In the genomic region with DNA sequence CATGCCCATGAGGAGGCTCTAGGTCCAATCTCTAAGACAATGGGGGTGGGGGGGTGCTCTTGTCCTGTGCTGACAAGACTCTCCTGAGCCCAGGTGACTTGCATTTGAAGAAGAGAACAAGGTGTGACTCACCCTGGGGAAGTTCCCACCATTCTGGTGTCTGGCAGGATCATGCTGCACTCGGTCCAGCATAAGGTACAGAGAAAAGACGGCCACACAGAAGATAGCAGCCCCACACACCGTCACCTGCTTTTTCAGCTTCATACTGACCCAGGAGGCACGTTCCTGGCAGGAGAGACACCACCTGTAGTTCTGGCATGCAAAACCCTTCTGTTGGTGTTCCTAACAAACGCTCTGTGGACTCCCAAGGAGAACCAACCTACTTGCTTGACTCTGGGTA, we compare ENCODE assay signal across 8 mouse cellular contexts. TPM values are rescaled to one million over a fixed set of nuclear protein-coding genes. Genes with fewer than 3 reads are reported as not detected.
DNase-seq lines count a peak whose midpoint lies in the region; ATAC-seq and TF ChIP-seq lines count a peak whose summit lies in the region.
"Had no signal": no experiment of that assay in that cellular context is flagged by ENCODE, and none has a peak within 500 bp of the region (broad histone marks: within the 10 kb centered on the region; RNA-seq: fewer than 3 reads in every experiment).

No protein-coding gene starts in this region.

- peaks cover 39% of the 10 kb centered on the region for H3K36me3 ChIP-seq in lung, embryonic 14.5 days (ENCODE audit: insufficient read depth)
- H3K36me3 ChIP-seq in embryonic facial prominence, embryonic 10.5 days (replicated peaks), result peaks cover 46% of the 10 kb centered on the region
- peaks cover 18% of the 10 kb centered on the region for H3K36me3 ChIP-seq in limb, embryonic 11.5 days (ENCODE audit: control insufficient read depth, insufficient read depth, low read length)

- H3K4me1 ChIP-seq in lung, embryonic 14.5 days (ENCODE audit: insufficient read depth), result peaks cover 5% of the 10 kb centered on the region; the same call in 1 of the 2 replicates
- H3K4me1 ChIP-seq in embryonic facial prominence, embryonic 10.5 days, result peaks cover 24% of the 10 kb centered on the region
- H3K4me1 ChIP-seq in limb, embryonic 11.5 days (ENCODE audit: control insufficient read depth, insufficient read depth, low read length), result peaks cover 9% of the 10 kb centered on the region; the same call in 1 of the 2 replicates
- H3K4me1 ChIP-seq in olfactory bulb, adult 2 months (ENCODE audit: control insufficient read depth, insufficient read depth, low read length), result peaks cover 26% of the 10 kb centered on the region

- H3K9me3 ChIP-seq in lung, embryonic 14.5 days (ENCODE audit: low read depth, low read length), result no peaks in the 10 kb centered on the region
- H3K9me3 ChIP-seq in embryonic facial prominence, embryonic 10.5 days, result no peaks in the 10 kb centered on the region
- no peaks in the 10 kb centered on the region for H3K9me3 ChIP-seq in limb, embryonic 11.5 days (ENCODE audit: control insufficient read depth, low read length)

- 50% methylated on average over 5 of the region's 5 CpGs for WGBS in lung, embryonic 14.5 days
- 73% methylated on average over 5 of the region's 5 CpGs for WGBS in embryonic facial prominence, embryonic 10.5 days
- 66% methylated on average over 5 of the region's 5 CpGs for WGBS in limb, embryonic 11.5 days
- WGBS in olfactory bulb, adult 2 months, result 44% methylated on average over 5 of the region's 5 CpGs

- H3K27me3 ChIP-seq in lung, embryonic 14.5 days (ENCODE audit: insufficient read depth, low read length), result no peaks in the 10 kb centered on the region
- peaks cover 12% of the 10 kb centered on the region; the same call in 1 of the 2 replicates for H3K27me3 ChIP-seq in embryonic facial prominence, embryonic 10.5 days (replicated peaks; ENCODE audit: low read depth, poor library complexity, severe bottlenecking)
- H3K27me3 ChIP-seq in limb, embryonic 11.5 days (ENCODE audit: control insufficient read depth, insufficient read depth, low read length), result no peaks in the 10 kb centered on the region

- H3K9ac ChIP-seq in lung, embryonic 14.5 days, result 0 out of 2 replicates have a peak overlapping the region, but pooled peaks have one; percentile 78
- H3K9ac ChIP-seq in limb, embryonic 11.5 days (ENCODE audit: low read length), result no peak overlapping the region

- H3K4me2 ChIP-seq in lung, embryonic 14.5 days, result peak overlapping the region; percentile 75
- H3K4me2 ChIP-seq in limb, embryonic 11.5 days (ENCODE audit: low read depth, severe bottlenecking), result peak overlapping the region; percentile 71; the same call in 1 of the 2 replicates

- TF ChIP-seq POLR2A in olfactory bulb, adult 2 months (IDR thresholded peaks at IDR 0.05; ENCODE audit: insufficient read depth, low read depth, low read length), result no peak

- H3K4me3 ChIP-seq in lung, embryonic 14.5 days (ENCODE audit: low read depth, low read length), result peak overlapping the region; percentile 88
- H3K4me3 ChIP-seq in embryonic facial prominence, embryonic 10.5 days, result peak overlapping the region; percentile 98
- H3K4me3 ChIP-seq in limb, embryonic 11.5 days (ENCODE audit: low read depth, low read length), result peak overlapping the region; percentile 65; the same call in 1 of the 2 replicates
- H3K4me3 ChIP-seq in olfactory bulb, adult 2 months (ENCODE audit: insufficient read depth, low read depth, low read length), result peak overlapping the region; percentile 17

- H3K27ac ChIP-seq in lung, embryonic 14.5 days (ENCODE audit: low read depth), result peak overlapping the region; percentile 12; the same call in 1 of the 2 replicates
- no peak overlapping the region for H3K27ac ChIP-seq in embryonic facial prominence, embryonic 10.5 days (replicated peaks)
- no peak overlapping the region for H3K27ac ChIP-seq in limb, embryonic 11.5 days (replicated peaks; ENCODE audit: low read depth, low read length)
- no peak overlapping the region for H3K27ac ChIP-seq in olfactory bulb, adult 2 months (ENCODE audit: insufficient read depth, low read depth, low read length)

- ATAC-seq in lung, embryonic 14.5 days (ENCODE audit: insufficient read depth), result no peak
- no peak for ATAC-seq in limb, embryonic 11.5 days (ENCODE audit: insufficient number of reproducible peaks, low FRiP score, low TSS enrichment, low read depth)

- DNase-seq in lung, embryonic 14.5 days, result no peak
- no peak for DNase-seq in lung, postnatal 14 days
- no peak for DNase-seq in embryonic facial prominence, embryonic 10.5 days (ENCODE audit: low spot score)
- DNase-seq in limb, embryonic 11.5 days (ENCODE audit: low spot score), result no peak
- no peak for DNase-seq in spleen, postnatal 36 days (ENCODE audit: low spot score in 2 of 2)
- DNase-seq in gastrocnemius, adult 8-10 months (ENCODE audit: low spot score in 2 of 2), result no peak
- DNase-seq: kidney, postnatal 10 days had no signal

- TF ChIP-seq CTCF in lung, embryonic 14.5 days (IDR thresholded peaks at IDR 0.05; ENCODE audit: low read depth), result no peak
- no peak for TF ChIP-seq CTCF in olfactory bulb, adult 2 months (IDR thresholded peaks at IDR 0.05; ENCODE audit: insufficient read depth, low read depth, low read length)

RNA-seq across cellular contexts. Expression of gene Man2a2, which starts 1.7 kb away (rescaled TPM):
- 20.1 and 23.9 TPM in 2 replicates for polyA plus RNA-seq in lung, embryonic 14.5 days (2014; fragmentation: Nextera tagmentation; extraction: Ambion mirVana)
- 20.2 and 21.0 TPM in 2 replicates for polyA plus RNA-seq in embryonic facial prominence, embryonic 10.5 days (2016; fragmentation: Nextera tagmentation; extraction: Ambion mirVana)
- 12.5 and 15.1 TPM in 2 replicates for polyA plus RNA-seq in limb, embryonic 11.5 days (2014; fragmentation: Nextera tagmentation; extraction: Ambion mirVana)
- polyA plus RNA-seq in olfactory bulb, adult 2 months (2012; ENCODE audit: insufficient read depth, insufficient read length, low replicate concordance, missing spikeins), result 117 and 148 TPM in 2 replicates
- 100 to 1,000 TPM; 139 to 171 (median 148) TPM for total RNA-seq in gastrocnemius, adult 8-10 months (2022)

RNA-seq across cellular contexts. Expression of gene Fes, which starts 18.3 kb away (rescaled TPM):
- polyA plus RNA-seq in lung, embryonic 14.5 days (2014; fragmentation: Nextera tagmentation; extraction: Ambion mirVana), result 10.1 and 12.0 TPM in 2 replicates
- 8.2 and 8.4 TPM in 2 replicates for polyA plus RNA-seq in embryonic facial prominence, embryonic 10.5 days (2016; fragmentation: Nextera tagmentation; extraction: Ambion mirVana)
- polyA plus RNA-seq in limb, embryonic 11.5 days (2014; fragmentation: Nextera tagmentation; extraction: Ambion mirVana), result 7.6 and 8.4 TPM in 2 replicates
- not detected in 2 replicates for polyA plus RNA-seq in olfactory bulb, adult 2 months (2012; ENCODE audit: insufficient read depth, insufficient read length, low replicate concordance, missing spikeins)
- total RNA-seq in gastrocnemius, adult 8-10 months (2022), result 1 to 10 TPM; 1.7 to 2.7 (median 2.4) TPM

RNA-seq across cellular contexts. Expression of gene Hddc3, which starts 26.6 kb away (rescaled TPM):
- polyA plus RNA-seq in lung, embryonic 14.5 days (2014; fragmentation: Nextera tagmentation; extraction: Ambion mirVana), result 17.2 and 17.9 TPM in 2 replicates
- 23.3 and 30.3 TPM in 2 replicates for polyA plus RNA-seq in embryonic facial prominence, embryonic 10.5 days (2016; fragmentation: Nextera tagmentation; extraction: Ambion mirVana)
- 25.7 and 27.5 TPM in 2 replicates for polyA plus RNA-seq in limb, embryonic 11.5 days (2014; fragmentation: Nextera tagmentation; extraction: Ambion mirVana)
- not detected in 2 replicates for polyA plus RNA-seq in olfactory bulb, adult 2 months (2012; ENCODE audit: insufficient read depth, insufficient read length, low replicate concordance, missing spikeins)
- total RNA-seq in gastrocnemius, adult 8-10 months (2022), result 10 to 100 TPM; 22.9 to 26.1 (median 24.6) TPM

RNA-seq across cellular contexts. Expression of gene Unc45a, which starts 28.7 kb away (rescaled TPM):
- polyA plus RNA-seq in lung, embryonic 14.5 days (2014; fragmentation: Nextera tagmentation; extraction: Ambion mirVana), result 34.3 and 35.3 TPM in 2 replicates
- 51.3 and 53.3 TPM in 2 replicates for polyA plus RNA-seq in embryonic facial prominence, embryonic 10.5 days (2016; fragmentation: Nextera tagmentation; extraction: Ambion mirVana)
- 34.7 and 38.0 TPM in 2 replicates for polyA plus RNA-seq in limb, embryonic 11.5 days (2014; fragmentation: Nextera tagmentation; extraction: Ambion mirVana)
- polyA plus RNA-seq in olfactory bulb, adult 2 months (2012; ENCODE audit: insufficient read depth, insufficient read length, low replicate concordance, missing spikeins), result not detected in 2 replicates
- total RNA-seq in gastrocnemius, adult 8-10 months (2022), result 10 to 100 TPM; 10.4 to 14.9 (median 12.0) TPM

RNA-seq across cellular contexts. Expression of gene Furin, which starts 35.8 kb away (rescaled TPM):
- polyA plus RNA-seq in lung, embryonic 14.5 days (2014; fragmentation: Nextera tagmentation; extraction: Ambion mirVana), result 18.0 and 19.4 TPM in 2 replicates
- 6.0 and 6.3 TPM in 2 replicates for polyA plus RNA-seq in embryonic facial prominence, embryonic 10.5 days (2016; fragmentation: Nextera tagmentation; extraction: Ambion mirVana)
- 9.2 and 10.0 TPM in 2 replicates for polyA plus RNA-seq in limb, embryonic 11.5 days (2014; fragmentation: Nextera tagmentation; extraction: Ambion mirVana)
- not detected in 2 replicates for polyA plus RNA-seq in olfactory bulb, adult 2 months (2012; ENCODE audit: insufficient read depth, insufficient read length, low replicate concordance, missing spikeins)
- 10 to 100 TPM; 50.3 to 60.1 (median 56.7) TPM for total RNA-seq in gastrocnemius, adult 8-10 months (2022)

Comparison
In these comparisons a context has a peak if more than half of its experiments do, and no peak if none do; other contexts are left out.
1. H3K4me3 ChIP-seq: peak in every context shown above with its lines; median percentile 98 in embryonic facial prominence, embryonic 10.5 days; 88 in lung, embryonic 14.5 days; 65 in limb, embryonic 11.5 days; 17 in olfactory bulb, adult 2 months.
2. RNA of gene Hddc3, which starts 26.6 kb away (polyA plus RNA-seq): 23.3 to 30.3 TPM in embryonic facial prominence, embryonic 10.5 days, 25.7 to 27.5 TPM in limb, embryonic 11.5 days and 17.2 to 17.9 TPM in lung, embryonic 14.5 days; not detected in olfactory bulb, adult 2 months; every median in the first group is over 10 times any median in the second.